Mouse (Mus musculus): ENCODE measurements around the gene Pfdn4. TPM values are rescaled to one million over a fixed set of nuclear protein-coding genes. Genes with fewer than 3 reads are reported as not detected.

Pfdn4 gene
- polyA plus RNA-seq, 1 experiment from 2014 or later = 43.5 TPM

DNA sequence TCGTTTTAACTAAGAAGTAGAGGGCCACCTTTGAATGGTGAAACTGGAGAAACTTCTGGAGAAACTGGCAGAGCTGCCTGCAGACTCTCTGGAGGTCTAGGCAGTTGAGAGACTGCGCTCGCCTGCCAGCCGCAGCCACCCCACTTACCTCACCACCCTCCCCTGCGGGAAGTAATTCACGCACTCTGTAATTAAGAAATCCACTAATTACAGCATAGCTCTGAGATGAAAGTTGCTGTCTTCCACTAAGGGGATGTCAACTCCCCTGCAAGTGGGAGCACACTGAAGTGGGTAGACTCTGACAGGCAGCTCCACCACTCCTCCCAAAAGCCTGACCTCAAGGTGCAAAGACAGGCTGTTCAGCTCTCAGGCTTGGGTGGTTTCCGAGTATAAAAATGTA is 55.9 kb downstream of the Pfdn4 start:
- Histone ChIP-seq H3K9ac (ENCODE audit: low read length) (no peak overlapping the region), H3K4me2 (ENCODE audit: low read depth, low read length) (no peak overlapping the region), H3K27me3 (ENCODE audit: control insufficient read depth, insufficient read depth, low read length) (0 out of 2 replicates have a peak, but pooled peaks cover 3% of the 10 kb centered on the region), H3K9me3 (replicated peaks; ENCODE audit: control insufficient read depth, low read length) (no peaks in the 10 kb centered on the region), H3K27ac (ENCODE audit: low read length) (no peak overlapping the region), H3K36me3 (ENCODE audit: control insufficient read depth, insufficient read depth) (no peaks in the 10 kb centered on the region), H3K4me1 (ENCODE audit: control insufficient read depth, insufficient read depth, low read length) (peaks cover 4% of the 10 kb centered on the region), H3K4me3 (ENCODE audit: low read length) (no peak overlapping the region)
- ATAC-seq (replicated peaks; ENCODE audit: extremely low read depth, insufficient read depth, low FRiP score) = no peak
- 65% methylated on average over 7 of the region's 7 CpGs for WGBS

- Histone ChIP-seq H3K9ac (ENCODE audit: low read length) (no peak overlapping the region), H3K4me3 (ENCODE audit: low read length) (no peak overlapping the region), H3K9me3 (replicated peaks; ENCODE audit: control insufficient read depth, low read length) (no peaks in the 10 kb centered on the region), H3K27ac (ENCODE audit: low read length) (no peak overlapping the region), H3K27me3 (ENCODE audit: control insufficient read depth, insufficient read depth, low read length) (no peaks in the 10 kb centered on the region), H3K4me2 (ENCODE audit: low read depth, low read length) (no peak overlapping the region), H3K36me3 (ENCODE audit: control insufficient read depth, insufficient read depth) (no peaks in the 10 kb centered on the region), H3K4me1 (ENCODE audit: control insufficient read depth, insufficient read depth, low read length) (no peaks in the 10 kb centered on the region)
- 76% methylated on average over 15 of the region's 15 CpGs for WGBS
- ATAC-seq (replicated peaks; ENCODE audit: extremely low read depth, insufficient read depth, low FRiP score) = no peak
These were observed 68.0 kb downstream of the Pfdn4 start for GRCm38 (mm10) chr2:170563956-170564855.

GRCm38 (mm10) chr2:170564995-170565394 is 68.8 kb downstream of the Pfdn4 start:
- Histone ChIP-seq H3K9me3 (replicated peaks; ENCODE audit: control insufficient read depth, low read length) (no peaks in the 10 kb centered on the region), H3K4me3 (ENCODE audit: low read length) (no peak overlapping the region), H3K36me3 (ENCODE audit: control insufficient read depth, insufficient read depth) (no peaks in the 10 kb centered on the region), H3K4me2 (ENCODE audit: low read depth, low read length) (no peak overlapping the region), H3K9ac (ENCODE audit: low read length) (no peak overlapping the region), H3K4me1 (ENCODE audit: control insufficient read depth, insufficient read depth, low read length) (no peaks in the 10 kb centered on the region), H3K27me3 (ENCODE audit: control insufficient read depth, insufficient read depth, low read length) (no peaks in the 10 kb centered on the region), H3K27ac (ENCODE audit: low read length) (no peak overlapping the region)
- no peak for ATAC-seq (replicated peaks; ENCODE audit: extremely low read depth, insufficient read depth, low FRiP score)
- WGBS = 85% methylated on average over 8 of the region's 8 CpGs

Other genes starting within 250 kb of the Pfdn4 start
- gene Bcas1, start 68.6 kb upstream of the Pfdn4 start, polyA plus RNA-seq (2015; fragmentation: Nextera tagmentation; extraction: Ambion mirVana) = 0.58 and 0.75 TPM in 2 replicates
- 0.04 TPM in 1 of 2 replicates, not detected in the other for gene Cyp24a1, start 717 bp downstream of the Pfdn4 start, polyA plus RNA-seq (2015; fragmentation: Nextera tagmentation; extraction: Ambion mirVana)
- gene 4930470P17Rik, start 105.6 kb downstream of the Pfdn4 start, polyA plus RNA-seq (2015; fragmentation: Nextera tagmentation; extraction: Ambion mirVana) = not detected in 2 replicates
- gene Dok5, start 235.4 kb downstream of the Pfdn4 start, polyA plus RNA-seq (2015; fragmentation: Nextera tagmentation; extraction: Ambion mirVana) = 5.6 and 6.1 TPM in 2 replicates

Data from heart, embryonic 16.5 days (tissue).